Mouse (Mus musculus) hematopoietic stem cell, adult 5-6 weeks (primary cell): Measurements from ENCODE around the gene Sox9. TPM values are rescaled to one million over a fixed set of nuclear protein-coding genes. Genes with fewer than 3 reads are reported as not detected.
A peak's percentile ranks its signal among the peaks of the same experiment; 100 is the strongest.

Experiments used
- ATAC-seq, 2 experiments: fragments of 125-278 bp in 1 of 2; replicated peaks in 1 of 2; 2 replicates each; pipeline ENCODE4 v1.8.0; 2016 to 2017; ENCODE audit warnings: inconsistent platforms in 2 of 2, mild to moderate bottlenecking in 2 of 2, moderate number of reproducible peaks in 2 of 2, low read depth in 1 of 2, moderate TSS enrichment in 1 of 2; ENCODE audit not compliant: low FRiP score in 2 of 2, poor library complexity in 2 of 2, severe bottlenecking in 2 of 2, insufficient read depth in 1 of 2, low TSS enrichment in 1 of 2
- total RNA-seq: library from RNA; stranded (forward); fragments of 172-1452, 232-1000 nt; gene quantifications from 2 replicates; pipeline ENCODE4 v1.2.3, GENCODE M21; 2017

The Sox9 gene
- not detected in 2 replicates for total RNA-seq

GRCm38 (mm10) chr11:112781994-112782356, at the start of gene Sox9:
Gene Sox9 (plus strand): TSS chr11:112782224.
- no peak for ATAC-seq

DNA sequence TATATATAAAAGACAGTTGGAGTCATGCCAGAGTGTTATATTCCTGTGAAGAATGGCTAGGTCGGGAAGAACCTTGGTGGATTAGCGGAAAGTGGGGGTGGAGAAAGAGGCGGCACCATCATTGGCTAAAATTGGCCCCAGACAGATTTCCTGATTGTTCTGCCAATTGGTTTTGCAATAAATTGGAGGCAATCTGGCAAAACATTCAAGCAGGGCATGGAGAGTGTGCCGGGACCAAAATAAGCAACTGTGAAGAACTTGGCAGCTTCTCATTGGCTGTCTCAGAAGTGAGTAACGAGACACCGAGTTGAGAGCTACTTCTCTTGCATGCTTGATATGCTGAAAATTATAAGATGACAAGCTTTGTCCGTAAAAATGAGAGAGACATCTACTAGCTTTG, 49.6 kb upstream of the Sox9 start:
- no peak for ATAC-seq

- no peak for ATAC-seq
These were observed 45.0 kb upstream of the Sox9 start for GRCm38 (mm10) chr11:112737071-112737470.

GRCm38 (mm10) chr11:112739681-112740080, 42.3 kb upstream of the Sox9 start:
- no peak for ATAC-seq

GRCm38 (mm10) chr11:112756516-112756915, 25.5 kb upstream of the Sox9 start:
- ATAC-seq: no peak

DNA sequence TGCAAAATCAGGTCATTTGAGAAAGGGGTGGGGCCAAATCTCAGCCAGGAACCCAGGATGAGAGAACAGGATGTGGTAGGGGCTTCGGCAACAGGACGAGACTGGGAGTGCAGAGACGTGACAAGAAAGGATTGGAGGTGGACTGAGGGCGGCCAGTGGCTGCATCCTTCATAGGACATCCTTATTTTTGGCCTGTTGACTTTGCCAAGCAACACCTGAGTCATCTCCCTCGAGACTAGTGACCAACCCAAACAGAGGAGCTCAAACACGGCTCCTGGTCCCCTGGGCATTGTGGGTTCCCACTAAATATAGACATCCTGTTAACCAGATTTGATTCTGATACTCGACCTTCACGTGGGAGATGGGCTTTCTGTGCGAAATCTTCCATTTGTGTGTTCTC, 24.0 kb upstream of the Sox9 start:
- ATAC-seq: no peak

DNA sequence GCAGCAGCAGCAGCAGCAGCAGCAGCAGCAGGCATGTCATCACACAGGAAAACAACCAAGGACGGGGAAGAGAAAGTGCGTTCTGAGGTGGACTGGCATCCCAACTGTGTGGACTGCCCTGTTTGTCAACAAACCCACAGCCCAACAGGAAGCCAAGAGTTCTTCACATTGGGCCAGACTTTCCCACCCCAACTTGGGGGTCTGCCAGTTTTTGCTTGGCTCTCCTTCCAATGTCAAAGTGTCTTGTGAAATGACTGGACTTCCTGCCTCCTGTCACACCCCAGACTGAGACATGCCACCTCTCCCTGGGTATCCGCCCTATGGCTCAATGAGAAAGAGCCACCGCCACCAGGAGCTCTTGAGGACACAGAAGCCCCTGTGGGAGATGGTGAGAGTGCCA, 15.1 kb upstream of the Sox9 start:
- no peak for ATAC-seq

GRCm38 (mm10) chr11:112767531-112768041, 14.4 kb upstream of the Sox9 start:
- ATAC-seq: no peak

DNA sequence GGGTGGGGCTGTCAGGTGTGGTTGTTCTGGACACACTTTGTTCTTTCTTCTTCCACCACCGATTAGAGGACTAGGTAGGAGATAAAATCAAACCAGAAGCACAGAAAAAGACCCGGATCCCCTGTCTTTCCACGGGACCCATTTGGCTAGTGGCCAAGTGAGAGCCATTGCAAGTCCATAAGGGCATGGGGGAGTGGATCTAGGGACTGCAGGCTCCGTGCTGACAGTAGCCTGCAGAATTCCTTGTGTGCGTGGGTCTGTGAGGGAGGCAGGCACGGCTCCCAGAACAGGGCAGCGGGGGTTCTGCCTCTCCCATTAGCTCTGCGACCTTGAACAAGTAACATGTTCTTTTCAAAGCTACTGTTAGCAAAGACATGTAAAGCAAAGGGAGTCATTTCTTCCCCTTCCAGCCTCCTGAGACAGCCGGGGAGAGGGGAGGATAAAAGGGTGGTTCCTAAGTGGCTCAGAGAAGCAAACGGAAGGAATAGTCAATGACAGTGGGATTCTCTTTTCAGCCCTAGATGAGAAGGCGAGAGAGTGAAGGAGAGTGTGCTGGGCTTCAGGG, 9.2 kb upstream of the Sox9 start:
- no peak for ATAC-seq

GRCm38 (mm10) chr11:112779762-112780161, 2.3 kb upstream of the Sox9 start:
- ATAC-seq: no peak

DNA sequence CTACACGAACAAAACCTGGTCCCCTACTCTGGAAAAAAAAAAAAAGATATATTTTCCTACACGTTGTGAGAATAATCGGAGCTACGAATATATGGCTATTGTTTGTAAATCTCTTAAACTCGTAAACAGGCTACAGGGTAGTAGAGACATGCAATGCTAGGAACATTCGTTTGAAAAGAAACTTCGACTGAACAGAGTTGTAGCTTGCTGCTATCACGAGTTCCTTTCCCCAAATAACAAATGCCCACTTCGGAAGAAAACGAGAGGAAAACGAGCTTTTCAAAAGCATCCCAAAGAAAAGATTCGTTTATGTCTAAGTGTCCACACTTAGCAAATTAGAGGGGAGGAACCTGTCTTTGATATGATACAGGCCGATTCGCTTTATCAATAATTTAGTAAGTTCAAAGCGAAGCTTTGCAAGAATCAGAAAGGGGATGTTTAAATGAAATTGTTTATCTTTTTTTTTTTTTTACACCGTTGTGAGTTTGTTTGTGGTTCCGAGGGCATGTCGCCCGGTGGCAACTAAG, 1.6 kb upstream of the Sox9 start:
- no peak for ATAC-seq

GRCm38 (mm10) chr11:112781035-112781911, 751 bp upstream of the Sox9 start:
- ATAC-seq: no peak

DNA sequence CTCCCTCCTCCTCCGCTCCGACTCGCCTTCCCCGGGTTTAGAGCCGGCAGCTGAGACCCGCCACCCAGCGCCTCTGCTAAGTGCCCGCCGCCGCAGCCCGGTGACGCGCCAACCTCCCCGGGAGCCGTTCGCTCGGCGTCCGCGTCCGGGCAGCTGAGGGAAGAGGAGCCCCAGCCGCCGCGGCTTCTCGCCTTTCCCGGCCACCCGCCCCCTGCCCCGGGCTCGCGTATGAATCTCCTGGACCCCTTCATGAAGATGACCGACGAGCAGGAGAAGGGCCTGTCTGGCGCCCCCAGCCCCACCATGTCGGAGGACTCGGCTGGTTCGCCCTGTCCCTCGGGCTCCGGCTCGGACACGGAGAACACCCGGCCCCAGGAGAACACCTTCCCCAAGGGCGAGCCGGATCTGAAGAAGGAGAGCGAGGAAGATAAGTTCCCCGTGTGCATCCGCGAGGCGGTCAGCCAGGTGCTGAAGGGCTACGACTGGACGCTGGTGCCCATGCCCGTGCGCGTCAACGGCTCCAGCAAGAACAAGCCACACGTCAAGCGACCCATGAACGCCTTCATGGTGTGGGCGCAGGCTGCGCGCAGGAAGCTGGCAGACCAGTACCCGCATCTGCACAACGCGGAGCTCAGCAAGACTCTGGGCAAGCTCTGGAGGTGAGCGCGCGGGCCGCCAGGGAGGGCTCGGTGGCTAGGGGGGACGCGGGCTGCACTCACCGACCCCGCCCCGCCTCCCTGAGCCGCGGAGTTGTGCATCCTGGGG, 515 bp downstream of the Sox9 start:
- ATAC-seq: peak in 1 of 2 experiments; percentile 26; a peak in 1 of 4 replicates

GRCm38 (mm10) chr11:112783401-112784346, 1.6 kb downstream of the Sox9 start:
- no peak for ATAC-seq

GRCm38 (mm10) chr11:112784347-112784902, 2.4 kb downstream of the Sox9 start:
- ATAC-seq: no peak

DNA sequence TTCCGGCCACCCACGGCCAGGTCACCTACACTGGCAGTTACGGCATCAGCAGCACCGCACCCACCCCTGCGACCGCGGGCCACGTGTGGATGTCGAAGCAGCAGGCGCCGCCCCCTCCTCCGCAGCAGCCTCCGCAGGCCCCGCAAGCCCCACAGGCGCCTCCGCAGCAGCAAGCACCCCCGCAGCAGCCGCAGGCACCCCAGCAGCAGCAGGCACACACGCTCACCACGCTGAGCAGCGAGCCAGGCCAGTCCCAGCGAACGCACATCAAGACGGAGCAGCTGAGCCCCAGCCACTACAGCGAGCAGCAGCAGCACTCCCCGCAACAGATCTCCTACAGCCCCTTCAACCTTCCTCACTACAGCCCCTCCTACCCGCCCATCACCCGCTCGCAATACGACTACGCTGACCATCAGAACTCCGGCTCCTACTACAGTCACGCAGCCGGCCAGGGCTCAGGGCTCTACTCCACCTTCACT, 2.9 kb downstream of the Sox9 start:
- ATAC-seq: no peak
